Mouse (Mus musculus): ENCODE data around the gene Sphkap. TPM values are rescaled to one million over a fixed set of nuclear protein-coding genes. Genes with fewer than 3 reads are reported as not detected.

Sphkap gene
- total RNA-seq, 2 experiments from 2014 or later = not detected

DNA sequence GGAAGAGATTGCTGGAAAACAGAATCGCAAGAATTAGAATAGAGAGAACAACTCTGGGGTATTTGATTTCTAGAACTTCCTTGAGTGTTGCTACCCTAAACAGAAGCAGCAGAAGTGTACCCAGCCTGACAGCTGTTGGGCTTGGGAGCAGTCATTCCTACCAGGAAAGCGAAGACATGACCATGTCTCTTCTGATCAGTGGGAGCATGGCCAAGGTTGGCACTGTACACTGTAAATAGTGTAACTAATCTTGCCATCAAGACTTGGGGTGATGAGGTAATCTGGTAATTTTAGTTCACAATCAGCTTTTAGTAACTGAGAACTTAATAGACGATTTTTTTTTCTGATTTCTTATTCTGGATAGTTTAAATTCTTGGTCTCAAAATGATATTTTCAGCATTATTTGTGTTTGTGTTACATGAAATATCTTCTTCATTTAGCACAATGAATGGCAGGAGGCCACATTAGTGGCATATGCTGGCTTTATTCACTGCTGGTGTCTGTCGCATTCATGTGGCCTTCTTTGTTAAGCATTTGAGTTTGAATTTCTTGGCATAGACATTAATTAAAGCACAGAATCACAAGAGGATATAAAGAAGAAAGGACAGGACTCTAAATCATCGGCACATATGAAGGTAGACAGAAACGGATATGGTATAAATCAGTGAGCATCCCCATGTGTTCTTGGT lies 96.2 kb downstream of the Sphkap start:
- no peak for ATAC-seq (replicated peaks; ENCODE audit: low FRiP score, poor library complexity, severe bottlenecking)

DNA sequence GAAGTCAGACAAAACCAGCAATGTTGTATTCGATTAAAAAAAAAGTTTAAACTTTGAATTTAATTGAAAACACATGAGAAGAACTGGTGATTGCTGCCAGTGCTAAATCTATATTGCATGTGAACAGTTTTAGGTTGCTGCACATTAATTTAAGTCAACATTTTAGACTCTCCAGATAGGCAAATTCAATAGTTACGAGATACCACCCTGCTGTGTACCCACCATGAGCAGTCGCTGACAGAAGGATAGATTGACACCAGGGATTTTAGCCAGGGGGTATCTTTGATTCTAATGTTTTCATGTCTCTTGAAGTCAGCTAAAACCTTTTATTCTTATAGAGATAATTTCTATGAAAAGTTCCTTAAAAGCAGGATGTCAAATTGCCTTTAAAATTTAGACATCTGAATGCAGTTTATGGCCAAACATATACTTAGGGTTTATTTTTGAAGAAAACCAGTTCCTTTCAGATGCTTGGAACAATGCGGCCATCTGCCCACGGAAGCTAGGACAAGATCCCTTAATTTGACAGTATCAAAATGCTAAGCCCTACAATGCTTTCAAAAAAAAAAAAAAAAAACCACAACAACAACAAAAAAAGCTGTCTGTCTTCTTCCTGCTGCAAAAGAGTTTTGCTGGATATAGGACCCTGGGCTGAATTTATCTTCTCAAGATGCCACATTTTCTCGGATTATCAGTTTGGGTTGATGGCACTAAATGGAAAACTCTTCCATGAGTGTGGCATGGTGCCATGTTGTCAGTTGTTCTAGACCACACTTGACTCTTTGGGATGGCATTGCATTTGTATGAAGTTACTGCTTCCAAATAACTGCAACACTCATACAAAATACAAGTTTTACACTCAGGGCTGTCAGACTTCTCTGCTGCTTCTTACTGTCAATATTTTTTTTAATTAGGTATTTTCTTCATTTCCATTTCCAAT lies 110.6 kb downstream of the Sphkap start:
- no peak for ATAC-seq (replicated peaks; ENCODE audit: low FRiP score, poor library complexity, severe bottlenecking)

GRCm38 (mm10) chr1:83285866-83286265 lies 122.1 kb downstream of the Sphkap start:
- ATAC-seq (replicated peaks; ENCODE audit: low FRiP score, poor library complexity, severe bottlenecking) = no peak

- ATAC-seq (replicated peaks; ENCODE audit: low FRiP score, poor library complexity, severe bottlenecking) = no peak
These were observed 131.0 kb downstream of the Sphkap start for GRCm38 (mm10) chr1:83277044-83277443.

- no peak for ATAC-seq (replicated peaks; ENCODE audit: low FRiP score, poor library complexity, severe bottlenecking)
These were observed 131.4 kb downstream of the Sphkap start for GRCm38 (mm10) chr1:83276637-83277036.

- no peak for ATAC-seq (replicated peaks; ENCODE audit: low FRiP score, poor library complexity, severe bottlenecking)
These were observed 156.3 kb downstream of the Sphkap start for GRCm38 (mm10) chr1:83251746-83252145.

DNA sequence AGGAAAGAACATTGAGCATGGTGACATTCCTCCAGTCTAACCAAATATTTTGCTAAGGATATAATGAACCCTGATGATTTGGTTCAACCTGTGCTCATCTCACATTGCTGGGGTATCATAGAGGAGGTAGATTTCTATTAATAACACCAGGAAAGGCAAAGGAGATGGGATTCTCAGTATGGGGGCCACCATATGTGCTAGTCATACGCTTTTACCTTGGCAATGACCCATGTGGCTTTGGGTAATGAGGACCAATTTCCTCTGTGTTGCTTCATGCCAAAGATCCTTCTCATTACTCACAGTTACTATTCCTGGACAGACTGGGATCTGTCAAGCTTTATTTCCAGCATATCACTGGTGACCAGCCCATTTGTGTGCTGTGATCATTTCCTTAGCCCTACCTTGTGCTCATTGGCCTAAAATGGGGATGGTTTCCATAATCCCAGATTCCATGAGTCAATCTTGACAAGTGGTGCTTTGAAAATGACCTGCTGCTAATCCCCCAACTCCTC lies 159.7 kb downstream of the Sphkap start:
- ATAC-seq (replicated peaks; ENCODE audit: low FRiP score, poor library complexity, severe bottlenecking) = no peak

- no peak for ATAC-seq (replicated peaks; ENCODE audit: low FRiP score, poor library complexity, severe bottlenecking)
These were observed 180.1 kb downstream of the Sphkap start for GRCm38 (mm10) chr1:83227946-83228345.

- no peak for ATAC-seq (replicated peaks; ENCODE audit: low FRiP score, poor library complexity, severe bottlenecking)
These were observed 183.5 kb downstream of the Sphkap start for GRCm38 (mm10) chr1:83224423-83224960.

DNA sequence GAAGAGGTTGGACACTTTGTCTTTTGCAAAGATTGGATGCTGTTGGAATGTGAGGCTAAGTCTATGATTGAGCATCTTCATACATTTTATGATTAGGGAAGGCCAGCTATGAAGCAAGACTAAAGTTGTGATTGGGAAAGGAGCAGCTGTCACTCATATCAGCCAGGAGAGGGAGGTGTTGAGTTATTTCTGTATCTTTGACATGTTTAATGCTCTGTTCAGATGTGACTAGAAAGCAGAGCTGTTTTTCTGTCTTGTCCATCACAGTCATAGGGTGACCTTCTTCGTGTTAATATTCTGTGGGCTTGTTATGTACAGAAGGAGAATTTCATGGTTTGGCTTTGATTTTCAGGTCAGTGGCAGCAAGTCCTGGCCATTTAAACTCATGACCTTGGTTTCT lies 184.9 kb downstream of the Sphkap start:
- no peak for ATAC-seq (replicated peaks; ENCODE audit: low FRiP score, poor library complexity, severe bottlenecking)

GRCm38 (mm10) chr1:83218260-83218659 lies 189.7 kb downstream of the Sphkap start:
- no peak for ATAC-seq (replicated peaks; ENCODE audit: low FRiP score, poor library complexity, severe bottlenecking)

DNA sequence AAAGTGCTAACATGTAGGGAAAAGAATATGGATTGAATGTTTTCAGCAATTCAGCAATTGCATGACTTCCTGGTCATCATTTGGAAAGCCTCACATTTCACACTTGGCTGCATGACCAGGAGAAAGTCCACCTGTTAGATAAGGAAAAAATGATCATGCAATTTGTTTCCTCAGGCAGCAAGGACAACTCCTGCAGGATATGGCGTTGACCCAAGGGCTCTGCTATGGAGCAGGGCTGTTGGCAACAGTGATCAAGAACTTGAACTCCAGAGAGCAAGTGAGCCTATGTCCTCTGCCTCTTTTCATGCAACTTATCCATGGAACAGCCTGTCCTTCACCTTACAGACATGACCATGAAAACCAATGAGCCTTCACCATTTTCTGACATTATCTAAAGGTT lies 198.0 kb downstream of the Sphkap start:
- ATAC-seq (replicated peaks; ENCODE audit: low FRiP score, poor library complexity, severe bottlenecking) = no peak

Other genes starting within 250 kb of the Sphkap start
- not detected in 2 replicates for gene Daw1, start 248.4 kb downstream of the Sphkap start, total RNA-seq (2015; ENCODE audit: low replicate concordance)
- not detected in 2 replicates for gene Daw1, start 248.4 kb downstream of the Sphkap start, total RNA-seq (2017; ENCODE audit: low replicate concordance)